Mouse (Mus musculus) testis, postnatal 10 days (tissue): ENCODE measurements around the gene Was.
"Not testable (repeated sequence)": the region's sequence is repeated elsewhere in the genome, so short reads cannot be mapped to it uniquely, and the experiment has no call there.

ENCODE experiments used
- DNase-seq: peaks from one replicate; pipeline ENCODE4 v3.0.0; 2021; ENCODE audit warnings: low spot score

The Was gene

GRCm38 (mm10) chrX:8090346-8090953, at the start of gene Was:
Gene Was (minus strand): TSS chrX:8090498.
- no peak for DNase-seq

- no peak for DNase-seq
Measured at GRCm38 (mm10) chrX:8139480-8139879, 49.2 kb upstream of the Was start.

GRCm38 (mm10) chrX:8135886-8136285, 45.6 kb upstream of the Was start:
- no peak for DNase-seq

GRCm38 (mm10) chrX:8132017-8132976, 42.0 kb upstream of the Was start, which contains the start of gene Wdr13:
Gene Wdr13 (minus strand): TSS chrX:8132892.
- DNase-seq: peak; percentile 91

GRCm38 (mm10) chrX:8131393-8131792, 41.1 kb upstream of the Was start:
- DNase-seq: no peak

GRCm38 (mm10) chrX:8125235-8125634, 34.9 kb upstream of the Was start:
- DNase-seq: no peak

- no peak for DNase-seq
Measured at GRCm38 (mm10) chrX:8123821-8124470, 33.6 kb upstream of the Was start.

- DNase-seq: no peak
Measured at GRCm38 (mm10) chrX:8117264-8117663, 27.0 kb upstream of the Was start.

- DNase-seq: no peak
Measured at GRCm38 (mm10) chrX:8115275-8115674, 25.0 kb upstream of the Was start.

- DNase-seq: no peak
Measured at GRCm38 (mm10) chrX:8105019-8105418, 14.7 kb upstream of the Was start.

- no peak for DNase-seq
Measured at GRCm38 (mm10) chrX:8102213-8102668, 11.9 kb upstream of the Was start.

GRCm38 (mm10) chrX:8101017-8101416, 10.7 kb upstream of the Was start:
- no peak for DNase-seq

- no peak for DNase-seq
Measured at GRCm38 (mm10) chrX:8099435-8099834, 9.1 kb upstream of the Was start.

GRCm38 (mm10) chrX:8096787-8097242, 6.5 kb upstream of the Was start:
- DNase-seq: peak; percentile 96

GRCm38 (mm10) chrX:8096068-8096786, 5.9 kb upstream of the Was start:
- peak; percentile 77 for DNase-seq

- DNase-seq: no peak
Measured at GRCm38 (mm10) chrX:8095546-8095945, 5.2 kb upstream of the Was start.

GRCm38 (mm10) chrX:8090954-8091347, 653 bp upstream of the Was start:
- DNase-seq: not testable (repeated sequence)

GRCm38 (mm10) chrX:8089746-8090145, 552 bp downstream of the Was start:
- no peak for DNase-seq

GRCm38 (mm10) chrX:8085611-8086010, 4.7 kb downstream of the Was start:
- peak; percentile 42 for DNase-seq

GRCm38 (mm10) chrX:8084771-8085259, 5.5 kb downstream of the Was start:
- no peak for DNase-seq

- DNase-seq: no peak
Measured at GRCm38 (mm10) chrX:8075104-8075503, 15.2 kb downstream of the Was start.
